Mouse (Mus musculus): ENCODE data around the gene Pcdh15. TPM values are rescaled to one million over a fixed set of nuclear protein-coding genes. Genes with fewer than 3 reads are reported as not detected.

Gene Pcdh15
- polyA plus RNA-seq, 1 experiment from 2014 or later = 3.9 TPM

GRCm38 (mm10) chr10:74217268-74217667 is 1118.1 kb downstream of the Pcdh15 start:
- no peak overlapping the region for H3K27ac ChIP-seq
- no peaks in the 10 kb centered on the region for H3K4me1 ChIP-seq
- no peak overlapping the region for H3K4me2 ChIP-seq (replicated peaks)
- H3K4me3 ChIP-seq = no peak overlapping the region
- no peak for ATAC-seq (ENCODE audit: insufficient number of reproducible peaks, insufficient read depth, low FRiP score, low TSS enrichment)
- no peaks in the 10 kb centered on the region for H3K9me3 ChIP-seq
- no peak overlapping the region for H3K9ac ChIP-seq
- no peaks in the 10 kb centered on the region for H3K36me3 ChIP-seq
- 47% methylated on average over 1 of the region's 1 CpGs for WGBS
- H3K27me3 ChIP-seq = no peaks in the 10 kb centered on the region

GRCm38 (mm10) chr10:74220439-74220838 is 1121.3 kb downstream of the Pcdh15 start:
- Histone ChIP-seq H3K9me3 (no peaks in the 10 kb centered on the region), H3K4me1 (no peaks in the 10 kb centered on the region), H3K4me3 (no peak overlapping the region), H3K9ac (no peak overlapping the region), H3K27me3 (no peaks in the 10 kb centered on the region), H3K27ac (no peak overlapping the region), H3K36me3 (no peaks in the 10 kb centered on the region), H3K4me2 (replicated peaks) (no peak overlapping the region)
- ATAC-seq (ENCODE audit: insufficient number of reproducible peaks, insufficient read depth, low FRiP score, low TSS enrichment) = no peak
- WGBS = 89% methylated on average over 2 of the region's 2 CpGs

GRCm38 (mm10) chr10:74257716-74258446 is 1158.7 kb downstream of the Pcdh15 start:
- ATAC-seq (ENCODE audit: insufficient number of reproducible peaks, insufficient read depth, low FRiP score, low TSS enrichment) = no peak
- no peaks in the 10 kb centered on the region for H3K9me3 ChIP-seq
- no peak overlapping the region for H3K4me2 ChIP-seq (replicated peaks)

GRCm38 (mm10) chr10:74258639-74259038 is 1159.5 kb downstream of the Pcdh15 start:
- no peaks in the 10 kb centered on the region for H3K36me3 ChIP-seq
- no peaks in the 10 kb centered on the region for H3K27me3 ChIP-seq
- no peak overlapping the region for H3K9ac ChIP-seq
- H3K9me3 ChIP-seq = no peaks in the 10 kb centered on the region
- H3K4me2 ChIP-seq (replicated peaks) = no peak overlapping the region
- H3K4me3 ChIP-seq = no peak overlapping the region
- no peak for ATAC-seq (ENCODE audit: insufficient number of reproducible peaks, insufficient read depth, low FRiP score, low TSS enrichment)
- H3K27ac ChIP-seq = no peak overlapping the region
- no peaks in the 10 kb centered on the region for H3K4me1 ChIP-seq

More at GRCm38 (mm10) chr10:74257716-74258446, 1158.7 kb downstream of the Pcdh15 start:
- H3K36me3 ChIP-seq = no peaks in the 10 kb centered on the region
- no peaks in the 10 kb centered on the region for H3K4me1 ChIP-seq
- H3K4me3 ChIP-seq = no peak overlapping the region
- WGBS = 75% methylated on average over 15 of the region's 15 CpGs
- H3K27me3 ChIP-seq = no peaks in the 10 kb centered on the region
- no peak overlapping the region for H3K27ac ChIP-seq
- no peak overlapping the region for H3K9ac ChIP-seq

GRCm38 (mm10) chr10:74269637-74270269 is 1170.6 kb downstream of the Pcdh15 start:
- H3K36me3 ChIP-seq = no peaks in the 10 kb centered on the region
- H3K4me1 ChIP-seq = no peaks in the 10 kb centered on the region
- H3K27me3 ChIP-seq = no peaks in the 10 kb centered on the region
- H3K9ac ChIP-seq = no peak overlapping the region
- ATAC-seq (ENCODE audit: insufficient number of reproducible peaks, insufficient read depth, low FRiP score, low TSS enrichment) = no peak
- no peak overlapping the region for H3K4me3 ChIP-seq
- no peak overlapping the region for H3K27ac ChIP-seq
- H3K4me2 ChIP-seq (replicated peaks) = no peak overlapping the region
- WGBS = 54% methylated on average over 6 of the region's 6 CpGs
- H3K9me3 ChIP-seq = no peaks in the 10 kb centered on the region

GRCm38 (mm10) chr10:74270894-74271293 is 1171.8 kb downstream of the Pcdh15 start:
- H3K4me2 ChIP-seq (replicated peaks) = no peak overlapping the region
- no peak overlapping the region for H3K9ac ChIP-seq
- no peaks in the 10 kb centered on the region for H3K36me3 ChIP-seq
- no peaks in the 10 kb centered on the region for H3K27me3 ChIP-seq
- no peak overlapping the region for H3K27ac ChIP-seq
- ATAC-seq (ENCODE audit: insufficient number of reproducible peaks, insufficient read depth, low FRiP score, low TSS enrichment) = no peak
- no peaks in the 10 kb centered on the region for H3K4me1 ChIP-seq
- no peak overlapping the region for H3K4me3 ChIP-seq
- H3K9me3 ChIP-seq = no peaks in the 10 kb centered on the region
- 88% methylated on average over 5 of the region's 5 CpGs for WGBS

- WGBS = 86% methylated on average over 2 of the region's 2 CpGs
- Histone ChIP-seq H3K27me3 (no peaks in the 10 kb centered on the region), H3K4me2 (replicated peaks) (no peak overlapping the region), H3K4me3 (no peak overlapping the region), H3K27ac (no peak overlapping the region), H3K9me3 (no peaks in the 10 kb centered on the region), H3K36me3 (no peaks in the 10 kb centered on the region), H3K9ac (no peak overlapping the region), H3K4me1 (no peaks in the 10 kb centered on the region)
- no peak for ATAC-seq (ENCODE audit: insufficient number of reproducible peaks, insufficient read depth, low FRiP score, low TSS enrichment)
Observed at GRCm38 (mm10) chr10:74304120-74304519, 1205.0 kb downstream of the Pcdh15 start.

- Histone ChIP-seq H3K27me3 (no peaks in the 10 kb centered on the region), H3K27ac (no peak overlapping the region), H3K36me3 (no peaks in the 10 kb centered on the region), H3K9ac (no peak overlapping the region), H3K4me1 (no peaks in the 10 kb centered on the region), H3K9me3 (no peaks in the 10 kb centered on the region), H3K4me3 (no peak overlapping the region), H3K4me2 (replicated peaks) (no peak overlapping the region)
- no peak for ATAC-seq (ENCODE audit: insufficient number of reproducible peaks, insufficient read depth, low FRiP score, low TSS enrichment)
- WGBS = 58% methylated on average over 5 of the region's 5 CpGs
Observed at GRCm38 (mm10) chr10:74305439-74306158, 1206.5 kb downstream of the Pcdh15 start.

GRCm38 (mm10) chr10:74307035-74307434 is 1207.9 kb downstream of the Pcdh15 start:
- H3K27ac ChIP-seq = no peak overlapping the region
- no peaks in the 10 kb centered on the region for H3K27me3 ChIP-seq
- ATAC-seq (ENCODE audit: insufficient number of reproducible peaks, insufficient read depth, low FRiP score, low TSS enrichment) = no peak
- H3K4me3 ChIP-seq = no peak overlapping the region
- H3K9me3 ChIP-seq = no peaks in the 10 kb centered on the region
- H3K36me3 ChIP-seq = no peaks in the 10 kb centered on the region
- no peak overlapping the region for H3K4me2 ChIP-seq (replicated peaks)
- 86% methylated on average over 3 of the region's 3 CpGs for WGBS
- H3K4me1 ChIP-seq = no peaks in the 10 kb centered on the region
- H3K9ac ChIP-seq = no peak overlapping the region

- Histone ChIP-seq H3K27ac (no peak overlapping the region), H3K27me3 (no peaks in the 10 kb centered on the region), H3K4me2 (replicated peaks) (no peak overlapping the region), H3K4me3 (no peak overlapping the region), H3K9me3 (no peaks in the 10 kb centered on the region), H3K9ac (no peak overlapping the region), H3K36me3 (no peaks in the 10 kb centered on the region), H3K4me1 (no peaks in the 10 kb centered on the region)
- WGBS = 93% methylated on average over 2 of the region's 2 CpGs
- no peak for ATAC-seq (ENCODE audit: insufficient number of reproducible peaks, insufficient read depth, low FRiP score, low TSS enrichment)
Observed at GRCm38 (mm10) chr10:74316091-74316490, 1216.9 kb downstream of the Pcdh15 start.

- no peaks in the 10 kb centered on the region for H3K9me3 ChIP-seq
- H3K9ac ChIP-seq = no peak overlapping the region
- ATAC-seq (ENCODE audit: insufficient number of reproducible peaks, insufficient read depth, low FRiP score, low TSS enrichment) = no peak
- H3K27me3 ChIP-seq = no peaks in the 10 kb centered on the region
- H3K4me2 ChIP-seq (replicated peaks) = no peak overlapping the region
- no peak overlapping the region for H3K4me3 ChIP-seq
- no peak overlapping the region for H3K27ac ChIP-seq
- H3K4me1 ChIP-seq = no peaks in the 10 kb centered on the region
- WGBS = 88% methylated on average over 7 of the region's 7 CpGs
- H3K36me3 ChIP-seq = no peaks in the 10 kb centered on the region
Observed at GRCm38 (mm10) chr10:74335412-74335811, 1236.3 kb downstream of the Pcdh15 start.

All from embryonic facial prominence, embryonic 12.5 days (tissue).